Mouse (Mus musculus) liver, embryonic 16.5 days (tissue): Measurements from ENCODE around the gene Slc12a9. TPM values are rescaled to one million over a fixed set of nuclear protein-coding genes. Genes with fewer than 3 reads are reported as not detected.

Experiments used
- ATAC-seq: fragments of 200-750 bp; cut with Nextera tagmentation; 2 replicates; pipeline ENCODE4 v1.8.0; 2017; ENCODE audit warnings: low read depth, mild to moderate bottlenecking, moderate number of reproducible peaks, moderate library complexity
- H3K27ac ChIP-seq: fragments of 300-500 bp; sonication (generic); 2 replicates; pipeline ENCODE4 v1.5.1; 2014; ENCODE audit warnings: mild to moderate bottlenecking, low read length
- H3K27me3 ChIP-seq: fragments of 300-500 bp; sonication (generic); 2 replicates; pipeline ENCODE4 v1.6.1; 2014; ENCODE audit warnings: low read depth, low read length, mixed read lengths; ENCODE audit not compliant: control insufficient read depth, insufficient read depth
- H3K36me3 ChIP-seq: fragments of 300-500 bp; sonication (generic); 2 replicates; pipeline ENCODE4 v1.6.1; 2014; ENCODE audit warnings: mild to moderate bottlenecking; ENCODE audit not compliant: control insufficient read depth, insufficient read depth
- H3K4me1 ChIP-seq: fragments of 300-500 bp; sonication (generic); 2 replicates; pipeline ENCODE4 v1.6.1; 2014; ENCODE audit warnings: low read depth, low read length, mixed read lengths; ENCODE audit not compliant: control insufficient read depth
- H3K4me2 ChIP-seq: fragments of 300-500 bp; sonication (generic); 2 replicates; pipeline ENCODE4 v1.6.1; 2014; ENCODE audit warnings: low read depth, low read length, mixed read lengths
- H3K4me3 ChIP-seq: fragments of 300-500 bp; sonication (generic); 2 replicates; pipeline ENCODE4 v1.5.1; 2014; ENCODE audit warnings: low read depth, mild to moderate bottlenecking, low read length
- H3K9ac ChIP-seq: fragments of 300-500 bp; sonication (generic); 2 replicates; pipeline ENCODE4 v1.6.1; 2014; ENCODE audit warnings: low read depth, low read length
- H3K9me3 ChIP-seq: fragments of 300-500 bp; sonication (generic); replicated peaks from 2 replicates; pipeline ENCODE4 v1.6.1; 2016; ENCODE audit warnings: low read length; ENCODE audit not compliant: control insufficient read depth
- WGBS: fragments of 180-500 bp; shearing (Covaris S2); extraction: QIAGEN DNeasy Blood & Tissue Kit; methylation state at CpG from one replicate; pipeline ENCODE4 v1.1.7; 2014; ENCODE audit not compliant: insufficient replicate concordance; 5-methylcytosine and 5-hydroxymethylcytosine counted together
- polyA plus RNA-seq: library from polyadenylated mRNA; unstranded; fragments of >200 nt; fragmentation: Nextera tagmentation; extraction: Ambion mirVana; gene quantifications from 2 replicates; pipeline ENCODE4 v1.2.1, GENCODE M21; 2015

The Slc12a9 gene
- polyA plus RNA-seq, 1 experiment from 2014 or later = 3.0 TPM

DNA sequence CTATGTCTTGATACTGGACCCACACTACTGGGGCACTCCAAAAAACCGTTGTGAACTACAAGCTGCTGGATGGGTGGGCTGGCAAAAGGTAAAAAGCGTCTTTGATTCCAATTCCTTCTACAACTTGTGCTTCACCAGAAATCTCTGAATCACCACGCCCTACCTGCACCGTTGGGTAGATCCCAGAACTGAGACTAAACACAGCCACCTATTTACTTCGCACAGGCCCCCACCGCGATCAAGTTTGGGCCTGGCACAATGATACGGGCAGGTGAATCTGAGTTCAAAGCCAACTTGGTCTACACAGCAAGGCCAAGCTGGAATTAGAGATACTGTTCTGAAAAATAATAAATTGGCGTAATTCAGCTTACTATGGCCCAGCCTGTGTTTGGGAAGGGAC lies 38.1 kb downstream of the Slc12a9 start:
- H3K4me1 ChIP-seq = peaks cover 46% of the 10 kb centered on the region
- no peaks in the 10 kb centered on the region for H3K27me3 ChIP-seq
- no peak for ATAC-seq
- H3K9me3 ChIP-seq = no peaks in the 10 kb centered on the region
- H3K9ac ChIP-seq = peak overlapping the region; percentile 60
- WGBS = 71% methylated on average over 9 of the region's 9 CpGs
- peak overlapping the region; percentile 100 for H3K4me2 ChIP-seq
- H3K27ac ChIP-seq = peak overlapping the region; percentile 9; the same call in 1 of the 2 replicates
- H3K4me3 ChIP-seq = peak overlapping the region; percentile 79
- H3K36me3 ChIP-seq = peaks cover 54% of the 10 kb centered on the region

GRCm38 (mm10) chr5:137294744-137295093 lies 38.7 kb downstream of the Slc12a9 start:
- H3K4me3 ChIP-seq = peak overlapping the region; percentile 79
- ATAC-seq = no peak
- peaks cover 3% of the 10 kb centered on the region; the same call in 1 of the 2 replicates for H3K27me3 ChIP-seq
- WGBS = 13% methylated on average over 18 of the region's 18 CpGs
- peak overlapping the region; percentile 60 for H3K9ac ChIP-seq
- H3K27ac ChIP-seq = peak overlapping the region; percentile 100
- no peaks in the 10 kb centered on the region for H3K9me3 ChIP-seq
- peak overlapping the region; percentile 100 for H3K4me2 ChIP-seq
- H3K36me3 ChIP-seq = peaks cover 49% of the 10 kb centered on the region
- H3K4me1 ChIP-seq = peaks cover 50% of the 10 kb centered on the region

GRCm38 (mm10) chr5:137293839-137294743 lies 39.3 kb downstream of the Slc12a9 start, which contains the start of gene Ufsp1:
TSS of gene Ufsp1 (plus strand) at chr5:137294629.
- H3K9me3 ChIP-seq = no peaks in the 10 kb centered on the region
- H3K4me1 ChIP-seq = peaks cover 52% of the 10 kb centered on the region
- H3K4me2 ChIP-seq = peak within 1 kb of the TSS; percentile 100
- H3K27me3 ChIP-seq = peaks cover 9% of the 10 kb centered on the region
- peak within 1 kb of the TSS; percentile 80 for H3K9ac ChIP-seq
- peaks cover 42% of the 10 kb centered on the region for H3K36me3 ChIP-seq
- H3K4me3 ChIP-seq = peak within 1 kb of the TSS; percentile 79
- under 1% methylated on average over 52 of the region's 52 CpGs for WGBS
- ATAC-seq = peak; percentile 70
- H3K27ac ChIP-seq = peak within 1 kb of the TSS; percentile 100

DNA sequence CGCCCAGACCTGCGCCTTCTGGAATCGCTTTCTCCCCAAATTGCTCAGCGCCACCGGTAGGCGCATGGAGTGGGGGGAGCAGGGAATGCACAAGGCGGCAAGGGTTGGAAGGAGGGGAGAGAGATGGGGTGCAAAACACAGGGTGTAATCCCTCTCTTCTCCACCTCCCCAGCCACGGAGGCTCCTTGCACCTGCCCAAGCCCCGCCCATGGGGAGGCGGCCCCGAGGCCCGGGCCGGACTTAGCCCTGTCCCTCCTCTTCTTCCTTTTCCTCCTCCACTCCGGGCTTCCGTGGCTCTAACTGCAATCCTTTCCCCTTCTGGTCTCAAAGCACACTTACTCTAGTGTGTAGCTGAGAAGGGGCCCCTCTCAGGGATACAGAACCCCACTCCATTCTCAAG lies 40.1 kb downstream of the Slc12a9 start:
- ATAC-seq = peak; percentile 37
- H3K4me1 ChIP-seq = peaks cover 58% of the 10 kb centered on the region
- WGBS = under 1% methylated on average over 15 of the region's 15 CpGs

GRCm38 (mm10) chr5:137291381-137291926 lies 41.9 kb downstream of the Slc12a9 start:
- Histone ChIP-seq H3K27ac (peak overlapping the region; percentile 100), H3K4me3 (peak overlapping the region; percentile 79), H3K4me1 (peaks cover 75% of the 10 kb centered on the region), H3K4me2 (peak overlapping the region; percentile 100), H3K27me3 (peaks cover 26% of the 10 kb centered on the region), H3K9me3 (no peaks in the 10 kb centered on the region), H3K9ac (peak overlapping the region; percentile 80), H3K36me3 (peaks cover 16% of the 10 kb centered on the region)
- WGBS = 66% methylated on average over 15 of the region's 15 CpGs
- ATAC-seq = no peak

More for the DNA sequence above, 40.1 kb downstream of the Slc12a9 start:
- Histone ChIP-seq H3K27ac (peak overlapping the region; percentile 100), H3K4me2 (peak overlapping the region; percentile 100), H3K9me3 (no peaks in the 10 kb centered on the region), H3K27me3 (peaks cover 13% of the 10 kb centered on the region), H3K9ac (peak overlapping the region; percentile 80), H3K4me3 (peak overlapping the region; percentile 79), H3K36me3 (peaks cover 35% of the 10 kb centered on the region)

DNA sequence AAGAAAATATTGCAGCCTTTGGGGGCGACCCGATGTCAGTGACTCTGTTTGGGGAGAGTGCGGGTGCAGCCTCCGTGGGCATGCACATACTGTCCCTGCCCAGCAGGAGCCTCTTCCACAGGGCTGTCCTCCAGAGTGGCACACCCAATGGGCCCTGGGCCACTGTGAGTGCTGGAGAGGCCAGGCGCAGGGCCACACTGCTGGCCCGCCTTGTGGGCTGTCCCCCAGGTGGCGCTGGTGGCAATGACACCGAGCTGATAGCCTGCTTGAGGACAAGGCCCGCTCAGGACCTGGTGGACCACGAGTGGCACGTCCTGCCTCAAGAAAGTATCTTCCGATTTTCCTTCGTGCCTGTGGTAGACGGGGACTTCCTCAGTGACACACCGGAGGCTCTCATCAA lies 42.7 kb downstream of the Slc12a9 start:
- Histone ChIP-seq H3K27ac (peak overlapping the region; percentile 100), H3K36me3 (peaks cover 9% of the 10 kb centered on the region), H3K4me1 (peaks cover 77% of the 10 kb centered on the region), H3K9me3 (no peaks in the 10 kb centered on the region), H3K9ac (peak overlapping the region; percentile 87), H3K27me3 (peaks cover 26% of the 10 kb centered on the region), H3K4me2 (peak overlapping the region; percentile 100), H3K4me3 (peak overlapping the region; percentile 79)
- ATAC-seq = peak; percentile 70
- 13% methylated on average over 15 of the region's 15 CpGs for WGBS

GRCm38 (mm10) chr5:137289591-137290365 lies 43.6 kb downstream of the Slc12a9 start:
- peaks cover 26% of the 10 kb centered on the region for H3K27me3 ChIP-seq
- H3K9me3 ChIP-seq = no peaks in the 10 kb centered on the region
- H3K27ac ChIP-seq = peak overlapping the region; percentile 100
- peak overlapping the region; percentile 91 for H3K9ac ChIP-seq
- peak overlapping the region; percentile 100 for H3K4me2 ChIP-seq
- no peaks in the 10 kb centered on the region for H3K36me3 ChIP-seq
- H3K4me1 ChIP-seq = peaks cover 68% of the 10 kb centered on the region
- WGBS = 20% methylated on average over 13 of the region's 13 CpGs
- H3K4me3 ChIP-seq = peak overlapping the region; percentile 79
- peak; percentile 72 for ATAC-seq

DNA sequence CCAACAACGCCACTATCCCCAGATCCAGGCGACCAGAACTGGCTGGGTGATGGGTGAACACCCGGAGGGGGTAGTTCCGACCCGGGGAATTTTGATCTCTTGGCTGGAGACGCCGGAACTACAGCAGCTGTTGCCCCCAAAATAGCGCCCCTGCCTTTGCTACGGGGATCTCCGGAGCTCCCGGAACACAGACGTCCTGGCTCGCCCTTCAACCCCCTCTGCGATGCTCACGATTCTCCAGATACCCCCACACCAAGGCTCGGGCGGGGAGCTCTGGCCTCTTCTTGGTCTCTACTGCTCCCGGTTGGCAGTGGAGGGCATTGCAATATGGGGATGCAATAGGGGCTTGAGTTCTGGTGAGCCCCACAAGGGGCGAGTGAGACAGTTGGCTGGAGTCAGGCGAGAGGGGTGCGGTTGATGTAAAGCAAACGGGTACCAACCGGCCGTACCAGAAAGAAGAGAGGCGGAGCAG lies 44.4 kb downstream of the Slc12a9 start:
- Histone ChIP-seq H3K9ac (peak overlapping the region; percentile 91), H3K4me3 (peak overlapping the region; percentile 79), H3K4me2 (peak overlapping the region; percentile 100), H3K27me3 (peaks cover 26% of the 10 kb centered on the region), H3K9me3 (no peaks in the 10 kb centered on the region), H3K4me1 (peaks cover 64% of the 10 kb centered on the region), H3K27ac (peak overlapping the region; percentile 100), H3K36me3 (no peaks in the 10 kb centered on the region)
- ATAC-seq = peak; percentile 35
- 1% methylated on average over 25 of the region's 25 CpGs for WGBS
